Mouse (Mus musculus): ENCODE data around the gene Map2k6. TPM values are rescaled to one million over a fixed set of nuclear protein-coding genes. Genes with fewer than 3 reads are reported as not detected.

Map2k6 gene
- total and polyA plus RNA-seq, 3 experiments: 0.33 TPM; not detected in 2

GRCm38 (mm10) chr11:110518648-110519047, 119.7 kb downstream of the Map2k6 start:
- peaks cover 46% of the 10 kb centered on the region for H3K9me3 ChIP-seq (replicated peaks)
- no peak overlapping the region for H3K4me3 ChIP-seq (ENCODE audit: low read depth, low read length)
- H3K27me3 ChIP-seq (ENCODE audit: insufficient read depth, low read length): no peaks in the 10 kb centered on the region
- no peaks in the 10 kb centered on the region for H3K4me1 ChIP-seq (ENCODE audit: insufficient read depth, low read depth, low read length)
- DNase-seq (ENCODE audit: low spot score) (no peak), ATAC-seq (ENCODE audit: extremely low read depth, insufficient number of reproducible peaks, low FRiP score, poor library complexity, severe bottlenecking) (no peak)
- H3K36me3 ChIP-seq (replicated peaks): no peaks in the 10 kb centered on the region
- TF ChIP-seq GATA1 (IDR thresholded peaks at IDR 0.05; ENCODE audit: borderline replicate concordance, low read length): no peak
- TF ChIP-seq POLR2AphosphoS5 (IDR thresholded peaks at IDR 0.05; ENCODE audit: insufficient replicate concordance, low read depth, low read length): no peak
- TF ChIP-seq TAL1 (conservative IDR thresholded peaks at IDR 0.05; ENCODE audit: low read depth, low read length): no peak
- no peak for TF ChIP-seq GATA2 (IDR thresholded peaks at IDR 0.05; ENCODE audit: borderline replicate concordance, low read depth, low read length)
- no peak for TF ChIP-seq CTCF (IDR thresholded peaks at IDR 0.05; ENCODE audit: low read depth, low read length)

GRCm38 (mm10) chr11:110522906-110523305, 124.0 kb downstream of the Map2k6 start:
- Histone ChIP-seq H3K27me3 (ENCODE audit: insufficient read depth, low read length) (no peaks in the 10 kb centered on the region), H3K4me1 (ENCODE audit: insufficient read depth, low read depth, low read length) (no peaks in the 10 kb centered on the region), H3K4me3 (ENCODE audit: low read depth, low read length) (no peak overlapping the region), H3K36me3 (replicated peaks) (no peaks in the 10 kb centered on the region), H3K9me3 (replicated peaks) (peaks cover 60% of the 10 kb centered on the region)
- no peak for DNase-seq (ENCODE audit: low spot score)
- ATAC-seq (ENCODE audit: extremely low read depth, insufficient number of reproducible peaks, low FRiP score, poor library complexity, severe bottlenecking): no peak
- TF ChIP-seq POLR2AphosphoS5 (IDR thresholded peaks at IDR 0.05; ENCODE audit: insufficient replicate concordance, low read depth, low read length) (no peak), TAL1 (conservative IDR thresholded peaks at IDR 0.05; ENCODE audit: low read depth, low read length) (no peak), GATA1 (IDR thresholded peaks at IDR 0.05; ENCODE audit: borderline replicate concordance, low read length) (no peak), CTCF (IDR thresholded peaks at IDR 0.05; ENCODE audit: low read depth, low read length) (no peak), GATA2 (IDR thresholded peaks at IDR 0.05; ENCODE audit: borderline replicate concordance, low read depth, low read length) (no peak)

- H3K36me3 ChIP-seq (replicated peaks): no peaks in the 10 kb centered on the region
Measured at GRCm38 (mm10) chr11:110526156-110526555, 127.2 kb downstream of the Map2k6 start.

GRCm38 (mm10) chr11:110531087-110531486, 132.2 kb downstream of the Map2k6 start:
- TF ChIP-seq TAL1 (conservative IDR thresholded peaks at IDR 0.05; ENCODE audit: low read depth, low read length): no peak
- TF ChIP-seq GATA1 (IDR thresholded peaks at IDR 0.05; ENCODE audit: borderline replicate concordance, low read length): no peak
- no peak for TF ChIP-seq POLR2AphosphoS5 (IDR thresholded peaks at IDR 0.05; ENCODE audit: insufficient replicate concordance, low read depth, low read length)
- no peak for TF ChIP-seq GATA2 (IDR thresholded peaks at IDR 0.05; ENCODE audit: borderline replicate concordance, low read depth, low read length)
- no peak for TF ChIP-seq CTCF (IDR thresholded peaks at IDR 0.05; ENCODE audit: low read depth, low read length)
- Histone ChIP-seq H3K4me3 (ENCODE audit: low read depth, low read length) (no peak overlapping the region), H3K36me3 (replicated peaks) (no peaks in the 10 kb centered on the region), H3K4me1 (ENCODE audit: insufficient read depth, low read depth, low read length) (no peaks in the 10 kb centered on the region), H3K27me3 (ENCODE audit: insufficient read depth, low read length) (no peaks in the 10 kb centered on the region), H3K9me3 (replicated peaks) (peaks cover 44% of the 10 kb centered on the region)
- DNase-seq (ENCODE audit: low spot score): no peak
- no peak for ATAC-seq (ENCODE audit: extremely low read depth, insufficient number of reproducible peaks, low FRiP score, poor library complexity, severe bottlenecking)

More at GRCm38 (mm10) chr11:110526156-110526555, 127.2 kb downstream of the Map2k6 start:
- Histone ChIP-seq H3K4me3 (ENCODE audit: low read depth, low read length) (no peak overlapping the region), H3K27me3 (ENCODE audit: insufficient read depth, low read length) (no peaks in the 10 kb centered on the region), H3K9me3 (replicated peaks) (peaks cover 55% of the 10 kb centered on the region), H3K4me1 (ENCODE audit: insufficient read depth, low read depth, low read length) (no peaks in the 10 kb centered on the region)
- no peak for DNase-seq (ENCODE audit: low spot score)
- no peak for ATAC-seq (ENCODE audit: extremely low read depth, insufficient number of reproducible peaks, low FRiP score, poor library complexity, severe bottlenecking)
- no peak for TF ChIP-seq POLR2AphosphoS5 (IDR thresholded peaks at IDR 0.05; ENCODE audit: insufficient replicate concordance, low read depth, low read length)
- TF ChIP-seq GATA2 (IDR thresholded peaks at IDR 0.05; ENCODE audit: borderline replicate concordance, low read depth, low read length): no peak
- TF ChIP-seq TAL1 (conservative IDR thresholded peaks at IDR 0.05; ENCODE audit: low read depth, low read length): no peak
- TF ChIP-seq CTCF (IDR thresholded peaks at IDR 0.05; ENCODE audit: low read depth, low read length): no peak
- no peak for TF ChIP-seq GATA1 (IDR thresholded peaks at IDR 0.05; ENCODE audit: borderline replicate concordance, low read length)

- Histone ChIP-seq H3K36me3 (replicated peaks) (no peaks in the 10 kb centered on the region), H3K9me3 (replicated peaks) (peaks cover 29% of the 10 kb centered on the region), H3K27me3 (ENCODE audit: insufficient read depth, low read length) (no peaks in the 10 kb centered on the region), H3K4me1 (ENCODE audit: insufficient read depth, low read depth, low read length) (no peaks in the 10 kb centered on the region), H3K4me3 (ENCODE audit: low read depth, low read length) (no peak overlapping the region)
- ATAC-seq (ENCODE audit: extremely low read depth, insufficient number of reproducible peaks, low FRiP score, poor library complexity, severe bottlenecking) (no peak), DNase-seq (ENCODE audit: low spot score) (no peak)
- TF ChIP-seq TAL1 (conservative IDR thresholded peaks at IDR 0.05; ENCODE audit: low read depth, low read length): no peak
- no peak for TF ChIP-seq CTCF (IDR thresholded peaks at IDR 0.05; ENCODE audit: low read depth, low read length)
- TF ChIP-seq GATA1 (IDR thresholded peaks at IDR 0.05; ENCODE audit: borderline replicate concordance, low read length): no peak
- TF ChIP-seq GATA2 (IDR thresholded peaks at IDR 0.05; ENCODE audit: borderline replicate concordance, low read depth, low read length): no peak
- no peak for TF ChIP-seq POLR2AphosphoS5 (IDR thresholded peaks at IDR 0.05; ENCODE audit: insufficient replicate concordance, low read depth, low read length)
Measured at GRCm38 (mm10) chr11:110534856-110535255, 135.9 kb downstream of the Map2k6 start.

GRCm38 (mm10) chr11:110536533-110536932, 137.6 kb downstream of the Map2k6 start:
- H3K4me1 ChIP-seq (ENCODE audit: insufficient read depth, low read depth, low read length): no peaks in the 10 kb centered on the region
- no peak for DNase-seq (ENCODE audit: low spot score)
- no peak overlapping the region for H3K4me3 ChIP-seq (ENCODE audit: low read depth, low read length)
- no peak for TF ChIP-seq GATA1 (IDR thresholded peaks at IDR 0.05; ENCODE audit: borderline replicate concordance, low read length)
- TF ChIP-seq GATA2 (IDR thresholded peaks at IDR 0.05; ENCODE audit: borderline replicate concordance, low read depth, low read length): no peak
- no peak for TF ChIP-seq POLR2AphosphoS5 (IDR thresholded peaks at IDR 0.05; ENCODE audit: insufficient replicate concordance, low read depth, low read length)
- TF ChIP-seq CTCF (IDR thresholded peaks at IDR 0.05; ENCODE audit: low read depth, low read length): no peak
- no peak for TF ChIP-seq TAL1 (conservative IDR thresholded peaks at IDR 0.05; ENCODE audit: low read depth, low read length)
- no peaks in the 10 kb centered on the region for H3K36me3 ChIP-seq (replicated peaks)
- H3K9me3 ChIP-seq (replicated peaks): peaks cover 31% of the 10 kb centered on the region
- H3K27me3 ChIP-seq (ENCODE audit: insufficient read depth, low read length): no peaks in the 10 kb centered on the region
- ATAC-seq (ENCODE audit: extremely low read depth, insufficient number of reproducible peaks, low FRiP score, poor library complexity, severe bottlenecking): no peak
